Mouse (Mus musculus): ENCODE results near the gene Plxna4. TPM values are rescaled to one million over a fixed set of nuclear protein-coding genes. Genes with fewer than 3 reads are reported as not detected.

Plxna4 gene
- polyA plus RNA-seq, 1 experiment from 2014 or later: 3.5 TPM

DNA sequence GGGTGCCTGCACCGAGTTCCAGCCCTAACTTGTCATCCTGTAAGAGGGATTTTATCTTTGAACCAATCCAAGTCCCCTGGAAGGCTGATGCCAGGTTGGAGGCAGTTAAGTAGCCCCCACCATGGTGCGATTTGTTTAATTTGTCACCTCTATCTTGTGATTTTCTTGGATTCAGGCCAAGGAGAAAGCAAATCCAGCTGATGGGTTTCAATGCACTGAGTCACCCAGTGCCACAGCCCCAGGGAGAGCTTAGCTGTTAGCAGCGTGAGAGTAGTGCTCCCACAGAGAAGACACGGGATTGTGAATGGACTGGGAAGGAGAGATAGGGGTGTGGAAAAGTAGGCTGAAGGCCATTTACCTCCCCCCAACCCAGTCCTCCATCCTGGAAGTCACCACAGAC lies 375.6 kb downstream of the Plxna4 start:
- Histone ChIP-seq H3K9ac (ENCODE audit: low read length) (no peak overlapping the region), H3K27ac (ENCODE audit: low read depth, low read length) (no peak overlapping the region), H3K36me3 (ENCODE audit: control insufficient read depth, insufficient read depth, low read length) (no peaks in the 10 kb centered on the region), H3K4me3 (ENCODE audit: low read depth, low read length) (no peak overlapping the region), H3K4me1 (replicated peaks; ENCODE audit: control insufficient read depth, insufficient read depth, low read length) (no peaks in the 10 kb centered on the region), H3K27me3 (ENCODE audit: control insufficient read depth, insufficient read depth, low read length) (no peaks in the 10 kb centered on the region), H3K4me2 (ENCODE audit: low read depth, low read length, severe bottlenecking) (no peak overlapping the region), H3K9me3 (ENCODE audit: control insufficient read depth, low read length) (no peaks in the 10 kb centered on the region)
- ATAC-seq (replicated peaks; ENCODE audit: low FRiP score) (no peak), DNase-seq (ENCODE audit: low spot score) (no peak)
- whole genome bisulfite sequencing: 54% methylated on average over 4 of the region's 4 CpGs

DNA sequence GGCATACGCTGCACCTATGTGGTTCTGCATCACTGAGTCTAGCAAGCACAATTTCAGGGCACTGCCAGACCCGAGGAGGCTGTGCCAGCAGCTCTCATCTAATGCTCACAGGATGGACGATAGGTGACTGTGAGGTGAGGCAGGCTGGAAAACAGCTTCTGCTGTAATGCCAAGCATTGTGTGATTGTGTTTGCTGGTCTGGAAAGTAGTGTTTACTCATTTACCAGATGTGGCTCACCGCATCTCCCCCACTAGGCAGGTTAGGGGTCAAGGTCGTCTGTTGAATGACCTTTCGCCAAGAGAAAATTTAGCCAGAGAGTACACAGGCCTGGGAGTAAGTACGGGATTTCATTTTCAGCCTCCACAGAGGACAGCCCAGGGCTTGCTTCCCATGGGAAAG lies 377.9 kb downstream of the Plxna4 start:
- ATAC-seq (replicated peaks; ENCODE audit: low FRiP score) (no peak), DNase-seq (ENCODE audit: low spot score) (no peak)
- H3K9ac ChIP-seq (ENCODE audit: low read length): no peak overlapping the region
- H3K4me3 ChIP-seq (ENCODE audit: low read depth, low read length): no peak overlapping the region
- no peaks in the 10 kb centered on the region for H3K27me3 ChIP-seq (ENCODE audit: control insufficient read depth, insufficient read depth, low read length)
- no peak overlapping the region for H3K27ac ChIP-seq (ENCODE audit: low read depth, low read length)
- WGBS: 83% methylated on average over 7 of the region's 7 CpGs
- no peaks in the 10 kb centered on the region for H3K4me1 ChIP-seq (replicated peaks; ENCODE audit: control insufficient read depth, insufficient read depth, low read length)
- no peaks in the 10 kb centered on the region for H3K36me3 ChIP-seq (ENCODE audit: control insufficient read depth, insufficient read depth, low read length)
- no peak overlapping the region for H3K4me2 ChIP-seq (ENCODE audit: low read depth, low read length, severe bottlenecking)
- no peaks in the 10 kb centered on the region for H3K9me3 ChIP-seq (ENCODE audit: control insufficient read depth, low read length)

- WGBS: 84% methylated on average over 7 of the region's 7 CpGs
- ATAC-seq (replicated peaks; ENCODE audit: low FRiP score): no peak
- no peak overlapping the region for H3K4me2 ChIP-seq (ENCODE audit: low read depth, low read length, severe bottlenecking)
Measured at GRCm38 (mm10) chr6:32208951-32209350, 379.0 kb downstream of the Plxna4 start.

DNA sequence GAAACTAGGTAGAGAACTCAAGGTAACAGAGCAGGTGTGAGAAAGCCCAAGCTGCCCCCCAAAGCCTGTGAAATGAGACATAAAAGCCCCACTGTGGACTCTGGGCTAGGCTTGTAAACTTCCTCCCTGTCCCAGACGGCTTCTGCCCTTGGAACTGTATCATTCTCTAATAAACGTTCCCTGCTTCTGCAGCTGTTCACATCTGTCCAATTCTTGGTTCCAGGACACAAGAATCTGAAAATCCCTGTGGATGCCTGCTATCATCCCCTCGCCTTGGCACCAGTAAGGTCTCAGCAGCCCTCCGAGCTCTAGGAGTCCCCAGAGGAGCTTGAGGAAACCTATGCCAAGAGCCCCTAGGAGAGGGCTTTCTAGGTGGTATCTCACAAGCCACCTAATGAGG lies 383.7 kb downstream of the Plxna4 start:
- H3K27ac ChIP-seq (ENCODE audit: low read depth, low read length): no peak overlapping the region
- no peaks in the 10 kb centered on the region for H3K27me3 ChIP-seq (ENCODE audit: control insufficient read depth, insufficient read depth, low read length)
- H3K4me1 ChIP-seq (replicated peaks; ENCODE audit: control insufficient read depth, insufficient read depth, low read length): no peaks in the 10 kb centered on the region
- 89% methylated on average over 4 of the region's 4 CpGs for WGBS
- no peaks in the 10 kb centered on the region for H3K36me3 ChIP-seq (ENCODE audit: control insufficient read depth, insufficient read depth, low read length)
- no peak overlapping the region for H3K4me3 ChIP-seq (ENCODE audit: low read depth, low read length)
- H3K4me2 ChIP-seq (ENCODE audit: low read depth, low read length, severe bottlenecking): no peak overlapping the region
- DNase-seq (ENCODE audit: low spot score) (no peak), ATAC-seq (replicated peaks; ENCODE audit: low FRiP score) (no peak)
- H3K9ac ChIP-seq (ENCODE audit: low read length): no peak overlapping the region
- H3K9me3 ChIP-seq (ENCODE audit: control insufficient read depth, low read length): no peaks in the 10 kb centered on the region

More at GRCm38 (mm10) chr6:32208951-32209350, 379.0 kb downstream of the Plxna4 start:
- H3K4me3 ChIP-seq (ENCODE audit: low read depth, low read length): no peak overlapping the region
- H3K27me3 ChIP-seq (ENCODE audit: control insufficient read depth, insufficient read depth, low read length): no peaks in the 10 kb centered on the region
- no peaks in the 10 kb centered on the region for H3K4me1 ChIP-seq (replicated peaks; ENCODE audit: control insufficient read depth, insufficient read depth, low read length)
- H3K9ac ChIP-seq (ENCODE audit: low read length): no peak overlapping the region
- no peak for DNase-seq (ENCODE audit: low spot score)
- H3K36me3 ChIP-seq (ENCODE audit: control insufficient read depth, insufficient read depth, low read length): no peaks in the 10 kb centered on the region
- no peaks in the 10 kb centered on the region for H3K9me3 ChIP-seq (ENCODE audit: control insufficient read depth, low read length)
- no peak overlapping the region for H3K27ac ChIP-seq (ENCODE audit: low read depth, low read length)

DNA sequence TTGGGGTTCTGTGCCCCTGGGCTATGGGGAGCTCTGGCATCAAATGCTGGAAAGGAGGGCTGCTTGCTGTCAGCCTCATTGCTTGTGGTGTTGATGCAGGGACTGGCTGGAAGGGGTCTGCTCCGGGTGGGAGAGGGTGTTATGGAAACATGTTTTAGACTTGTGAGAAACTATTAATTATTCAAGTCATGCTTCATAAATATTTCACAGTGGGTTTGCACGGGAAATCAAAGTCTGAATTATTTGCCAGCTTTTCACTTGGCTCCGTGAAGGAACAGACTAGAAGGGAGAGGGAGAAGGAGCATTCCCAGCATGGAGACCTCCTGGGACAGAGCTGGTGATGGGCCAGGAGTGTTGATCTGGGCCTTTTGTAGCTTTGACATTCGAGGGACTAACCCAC lies 384.6 kb downstream of the Plxna4 start:
- DNase-seq (ENCODE audit: low spot score) (no peak), ATAC-seq (replicated peaks; ENCODE audit: low FRiP score) (no peak)
- Histone ChIP-seq H3K36me3 (ENCODE audit: control insufficient read depth, insufficient read depth, low read length) (no peaks in the 10 kb centered on the region), H3K27me3 (ENCODE audit: control insufficient read depth, insufficient read depth, low read length) (no peaks in the 10 kb centered on the region), H3K9ac (ENCODE audit: low read length) (no peak overlapping the region), H3K4me3 (ENCODE audit: low read depth, low read length) (no peak overlapping the region), H3K27ac (ENCODE audit: low read depth, low read length) (no peak overlapping the region), H3K4me1 (replicated peaks; ENCODE audit: control insufficient read depth, insufficient read depth, low read length) (no peaks in the 10 kb centered on the region), H3K9me3 (ENCODE audit: control insufficient read depth, low read length) (no peaks in the 10 kb centered on the region), H3K4me2 (ENCODE audit: low read depth, low read length, severe bottlenecking) (no peak overlapping the region)
- WGBS: 69% methylated on average over 4 of the region's 4 CpGs

- Histone ChIP-seq H3K4me3 (ENCODE audit: low read depth, low read length) (no peak overlapping the region), H3K4me1 (replicated peaks; ENCODE audit: control insufficient read depth, insufficient read depth, low read length) (no peaks in the 10 kb centered on the region), H3K4me2 (ENCODE audit: low read depth, low read length, severe bottlenecking) (no peak overlapping the region), H3K27me3 (ENCODE audit: control insufficient read depth, insufficient read depth, low read length) (no peaks in the 10 kb centered on the region), H3K27ac (ENCODE audit: low read depth, low read length) (no peak overlapping the region), H3K9me3 (ENCODE audit: control insufficient read depth, low read length) (no peaks in the 10 kb centered on the region), H3K9ac (ENCODE audit: low read length) (no peak overlapping the region), H3K36me3 (ENCODE audit: control insufficient read depth, insufficient read depth, low read length) (no peaks in the 10 kb centered on the region)
- DNase-seq (ENCODE audit: low spot score) (no peak), ATAC-seq (replicated peaks; ENCODE audit: low FRiP score) (no peak)
- 50% methylated on average over 1 of the region's 1 CpGs for WGBS
Measured at GRCm38 (mm10) chr6:32202664-32203192, 385.3 kb downstream of the Plxna4 start.

DNA sequence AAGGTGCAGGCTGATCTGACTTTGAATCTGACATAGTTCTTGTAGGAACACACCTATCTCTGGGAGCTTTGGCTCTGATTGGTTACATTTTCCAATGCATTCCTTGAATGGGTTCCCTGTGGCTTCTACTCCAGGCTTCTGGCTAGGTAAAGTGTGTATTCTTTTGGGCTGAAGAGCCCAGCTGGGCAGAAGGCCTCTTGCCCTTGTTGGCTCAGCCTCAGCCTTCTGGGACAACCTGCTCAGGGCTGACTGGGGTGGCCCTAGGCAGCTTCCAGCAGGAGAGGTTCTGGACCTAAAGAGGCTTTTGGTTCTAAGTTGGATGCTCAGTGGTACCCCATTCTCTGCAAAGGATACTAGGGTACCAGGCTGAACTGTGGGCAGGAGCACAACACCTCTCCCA lies 386.5 kb downstream of the Plxna4 start:
- no peak overlapping the region for H3K4me2 ChIP-seq (ENCODE audit: low read depth, low read length, severe bottlenecking)
- H3K9me3 ChIP-seq (ENCODE audit: control insufficient read depth, low read length): no peaks in the 10 kb centered on the region
- H3K4me3 ChIP-seq (ENCODE audit: low read depth, low read length): no peak overlapping the region
- no peak overlapping the region for H3K27ac ChIP-seq (ENCODE audit: low read depth, low read length)
- H3K9ac ChIP-seq (ENCODE audit: low read length): no peak overlapping the region
- no peak for DNase-seq (ENCODE audit: low spot score)
- no peak for ATAC-seq (replicated peaks; ENCODE audit: low FRiP score)
- no peaks in the 10 kb centered on the region for H3K4me1 ChIP-seq (replicated peaks; ENCODE audit: control insufficient read depth, insufficient read depth, low read length)
- no peaks in the 10 kb centered on the region for H3K27me3 ChIP-seq (ENCODE audit: control insufficient read depth, insufficient read depth, low read length)
- H3K36me3 ChIP-seq (ENCODE audit: control insufficient read depth, insufficient read depth, low read length): no peaks in the 10 kb centered on the region

DNA sequence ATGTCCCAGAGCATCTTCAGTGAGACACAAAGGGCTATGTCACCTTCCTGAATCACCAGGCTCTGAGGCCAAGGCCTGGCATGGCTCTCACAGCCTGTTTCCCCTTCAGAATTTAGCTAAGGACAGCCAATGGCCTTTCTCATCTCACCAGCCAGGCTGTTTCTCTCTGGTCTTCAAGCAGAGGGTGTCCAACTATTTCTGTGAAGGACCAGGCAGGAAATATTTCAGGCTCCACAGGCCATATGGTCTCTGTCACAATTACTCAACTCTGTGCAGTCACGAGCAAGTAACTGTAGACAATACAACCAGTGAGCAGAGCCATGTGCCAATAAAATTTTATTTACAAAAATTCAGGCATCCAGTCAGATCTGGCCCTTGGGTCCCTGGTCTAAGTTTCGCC lies 388.4 kb downstream of the Plxna4 start:
- H3K4me1 ChIP-seq (replicated peaks; ENCODE audit: control insufficient read depth, insufficient read depth, low read length): no peaks in the 10 kb centered on the region
- H3K9me3 ChIP-seq (ENCODE audit: control insufficient read depth, low read length): no peaks in the 10 kb centered on the region
- no peak overlapping the region for H3K4me3 ChIP-seq (ENCODE audit: low read depth, low read length)
- H3K36me3 ChIP-seq (ENCODE audit: control insufficient read depth, insufficient read depth, low read length): no peaks in the 10 kb centered on the region
- H3K27me3 ChIP-seq (ENCODE audit: control insufficient read depth, insufficient read depth, low read length): no peaks in the 10 kb centered on the region
- H3K9ac ChIP-seq (ENCODE audit: low read length): no peak overlapping the region
- 82% methylated on average over 2 of the region's 2 CpGs for WGBS
- ATAC-seq (replicated peaks; ENCODE audit: low FRiP score) (no peak), DNase-seq (ENCODE audit: low spot score) (no peak)
- H3K27ac ChIP-seq (ENCODE audit: low read depth, low read length): no peak overlapping the region
- no peak overlapping the region for H3K4me2 ChIP-seq (ENCODE audit: low read depth, low read length, severe bottlenecking)

DNA sequence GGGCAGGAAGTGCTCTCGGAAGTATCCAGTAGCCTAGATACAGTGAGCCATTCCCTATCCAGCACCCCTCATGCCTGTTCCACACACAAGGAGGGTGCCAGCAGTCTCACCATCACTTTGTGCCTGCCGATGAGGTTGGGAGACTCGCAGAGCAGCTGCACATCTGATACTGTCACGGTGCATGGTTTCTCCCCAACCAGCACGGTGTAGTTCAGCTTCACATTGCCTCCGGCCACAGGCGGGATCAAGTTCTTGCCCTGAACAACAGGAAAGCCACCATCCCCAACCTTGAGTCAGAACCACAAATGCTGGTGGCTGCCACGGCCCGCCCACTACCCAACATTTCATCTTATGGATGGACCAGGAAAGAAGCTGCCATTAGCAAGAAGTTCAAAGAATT lies 391.1 kb downstream of the Plxna4 start:
- Histone ChIP-seq H3K4me1 (replicated peaks; ENCODE audit: control insufficient read depth, insufficient read depth, low read length) (no peaks in the 10 kb centered on the region), H3K9ac (ENCODE audit: low read length) (no peak overlapping the region), H3K36me3 (ENCODE audit: control insufficient read depth, insufficient read depth, low read length) (no peaks in the 10 kb centered on the region), H3K27me3 (ENCODE audit: control insufficient read depth, insufficient read depth, low read length) (no peaks in the 10 kb centered on the region), H3K27ac (ENCODE audit: low read depth, low read length) (no peak overlapping the region), H3K9me3 (ENCODE audit: control insufficient read depth, low read length) (no peaks in the 10 kb centered on the region), H3K4me3 (ENCODE audit: low read depth, low read length) (no peak overlapping the region), H3K4me2 (ENCODE audit: low read depth, low read length, severe bottlenecking) (no peak overlapping the region)
- 89% methylated on average over 9 of the region's 9 CpGs for WGBS
- DNase-seq (ENCODE audit: low spot score) (no peak), ATAC-seq (replicated peaks; ENCODE audit: low FRiP score) (no peak)

Measured in forebrain, embryonic 11.5 days (tissue).